20 mouse cellular contexts compared by ENCODE assay signal in the genomic region with DNA sequence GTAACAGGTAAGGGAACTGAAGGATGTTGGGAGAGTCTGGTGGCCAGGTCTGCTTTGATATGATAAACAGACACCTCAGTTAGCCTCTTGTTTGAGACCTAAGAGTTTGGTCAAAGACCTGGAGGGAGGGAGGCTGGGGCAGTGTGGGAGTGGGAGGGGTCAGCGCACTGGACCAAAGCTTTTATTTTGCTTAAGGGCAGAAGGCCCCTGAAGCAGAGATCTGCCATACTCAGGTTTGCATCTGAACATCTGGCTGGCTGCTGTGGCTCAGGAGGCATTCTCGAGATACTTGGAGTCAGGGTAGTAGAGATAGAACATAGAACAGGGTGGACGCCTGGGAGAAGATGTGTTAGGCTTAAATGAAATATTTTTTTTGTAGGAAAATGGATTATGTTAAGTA. TPM values are rescaled to one million over a fixed set of nuclear protein-coding genes. Genes with fewer than 3 reads are reported as not detected.
DNase-seq lines count a peak whose midpoint lies in the region; ATAC-seq and TF ChIP-seq lines count a peak whose summit lies in the region.
"Had no signal": no experiment of that assay in that cellular context is flagged by ENCODE, and none has a peak within 500 bp of the region (broad histone marks: within the 10 kb centered on the region; RNA-seq: fewer than 3 reads in every experiment).

No protein-coding gene starts in this region.

- H3K4me3 ChIP-seq in kidney, postnatal 0 days (replicated peaks; ENCODE audit: low read depth, low read length) = no peak overlapping the region
- peak overlapping the region; percentile 51; the same call in 1 of the 2 replicates for H3K4me3 ChIP-seq in E14TG2a.4 (replicated peaks; ENCODE audit: low read length)
- H3K4me3 ChIP-seq: embryonic facial prominence, embryonic 12.5 days; embryonic facial prominence, embryonic 15.5 days; heart, embryonic 12.5 days; heart, embryonic 15.5 days; hindbrain, embryonic 10.5 days; hindbrain, embryonic 13.5 days; intestine, embryonic 15.5 days had no signal

- DNase-seq in kidney, postnatal 0 days (ENCODE audit: low spot score) = peak; percentile 24
- DNase-seq in kidney, adult 11 months = no peak
- peak; percentile 46 for DNase-seq in ES-CJ7 (ENCODE audit: low read depth, low spot score)
- no peak for DNase-seq in B cell, adult 2 months
- no peak for DNase-seq in layer of hippocampus, postnatal 25 days (ENCODE audit: extremely low spot score in 1 of 2, low spot score in 1 of 2)
- DNase-seq: adrenal gland, postnatal 10 days; gastrocnemius, postnatal 25 days; heart, adult 18-20 months; heart, postnatal 10 days; heart, postnatal 36 days had no signal

- H3K27ac ChIP-seq in kidney, postnatal 0 days = no peak overlapping the region
- H3K27ac ChIP-seq: embryonic facial prominence, embryonic 12.5 days; embryonic facial prominence, embryonic 15.5 days; heart, embryonic 15.5 days; hindbrain, embryonic 10.5 days; hindbrain, embryonic 13.5 days; intestine, embryonic 15.5 days had no signal

- no peak overlapping the region for H3K4me2 ChIP-seq in kidney, postnatal 0 days (ENCODE audit: low read length)
- H3K4me2 ChIP-seq: embryonic facial prominence, embryonic 12.5 days; embryonic facial prominence, embryonic 15.5 days; heart, embryonic 12.5 days; heart, embryonic 15.5 days; hindbrain, embryonic 13.5 days; intestine, embryonic 15.5 days had no signal

- no peak for TF ChIP-seq CTCF in kidney, postnatal 0 days (IDR thresholded peaks at IDR 0.05; ENCODE audit: low read depth)
- no peak for TF ChIP-seq CTCF in E14TG2a.4 (conservative IDR thresholded peaks at IDR 0.05; ENCODE audit: low read length)

- no peak for ATAC-seq in kidney, postnatal 0 days (replicated peaks; ENCODE audit: low FRiP score, low read depth)
- ATAC-seq: forebrain, embryonic 14.5 days; hindbrain, embryonic 16.5 days; intestine, embryonic 15.5 days had no signal

- no peak overlapping the region for H3K9ac ChIP-seq in kidney, postnatal 0 days (ENCODE audit: low read depth, low read length)
- H3K9ac ChIP-seq: embryonic facial prominence, embryonic 12.5 days; embryonic facial prominence, embryonic 15.5 days; heart, embryonic 12.5 days; heart, embryonic 15.5 days; hindbrain, embryonic 13.5 days; intestine, embryonic 15.5 days had no signal

- no peaks in the 10 kb centered on the region for H3K36me3 ChIP-seq in kidney, postnatal 0 days (ENCODE audit: insufficient read depth, low read length)
- H3K36me3 ChIP-seq in E14TG2a.4 (ENCODE audit: insufficient read depth, low read length) = no peaks in the 10 kb centered on the region
- H3K36me3 ChIP-seq: embryonic facial prominence, embryonic 12.5 days; embryonic facial prominence, embryonic 15.5 days; heart, embryonic 12.5 days; heart, embryonic 15.5 days; hindbrain, embryonic 10.5 days; hindbrain, embryonic 13.5 days; intestine, embryonic 15.5 days had no signal

- WGBS in kidney, postnatal 0 days = 57% methylated on average over 3 of the region's 3 CpGs

- H3K27me3 ChIP-seq in kidney, postnatal 0 days (ENCODE audit: insufficient read depth, low read length) = no peaks in the 10 kb centered on the region
- peaks cover 5% of the 10 kb centered on the region; the same call in 1 of the 2 replicates for H3K27me3 ChIP-seq in E14TG2a.4 (ENCODE audit: insufficient read depth, low read length)
- H3K27me3 ChIP-seq: embryonic facial prominence, embryonic 12.5 days; embryonic facial prominence, embryonic 15.5 days; heart, embryonic 12.5 days; heart, embryonic 15.5 days; hindbrain, embryonic 13.5 days; intestine, embryonic 15.5 days had no signal

- no peaks in the 10 kb centered on the region for H3K4me1 ChIP-seq in kidney, postnatal 0 days (replicated peaks; ENCODE audit: insufficient read depth, low read length)
- H3K4me1 ChIP-seq in E14TG2a.4 (replicated peaks; ENCODE audit: low read depth, low read length) = peaks cover 48% of the 10 kb centered on the region
- H3K4me1 ChIP-seq: heart, embryonic 15.5 days; intestine, embryonic 15.5 days had no signal

- no peaks in the 10 kb centered on the region for H3K9me3 ChIP-seq in kidney, postnatal 0 days (replicated peaks; ENCODE audit: low read length)
- peaks cover 48% of the 10 kb centered on the region for H3K9me3 ChIP-seq in E14TG2a.4 (ENCODE audit: low read length)
- H3K9me3 ChIP-seq: embryonic facial prominence, embryonic 12.5 days; heart, embryonic 15.5 days; intestine, embryonic 15.5 days had no signal

RNA-seq across cellular contexts. Expression of gene Fam43a, which starts 47.3 kb away (rescaled TPM):
- 18.5 and 19.9 TPM in 2 replicates for polyA plus RNA-seq in kidney, postnatal 0 days (2015; fragmentation: Nextera tagmentation; extraction: Ambion mirVana)
- 10 to 100 TPM in 1 of 2 experiments, 1 to 10 TPM in 1; 9.0 to 12.7 TPM for total RNA-seq in layer of hippocampus, postnatal 25 days (2021)

RNA-seq across cellular contexts. Expression of gene Lsg1, which starts 59.5 kb away (rescaled TPM):
- polyA plus RNA-seq in kidney, postnatal 0 days (2015; fragmentation: Nextera tagmentation; extraction: Ambion mirVana) = 55.3 and 59.3 TPM in 2 replicates
- total RNA-seq in layer of hippocampus, postnatal 25 days (2021) = 10 to 100 TPM; 17.3 to 21.1 TPM

Comparison
In these comparisons a context has a peak if more than half of its experiments do, and no peak if none do; other contexts are left out.
1. DNase-seq: peak in kidney, postnatal 0 days (single experiment) and ES-CJ7 (single experiment); none in kidney, adult 11 months (single experiment), B cell, adult 2 months (0 of 2) and layer of hippocampus, postnatal 25 days (0 of 2).